Mouse (Mus musculus) forebrain, embryonic 10.5 days (tissue): ENCODE results near the gene Dspp. TPM values are rescaled to one million over a fixed set of nuclear protein-coding genes. Genes with fewer than 3 reads are reported as not detected.

ENCODE experiments used
- DNase-seq: peaks from one replicate; pipeline ENCODE4 v3.0.0-alpha.2; 2017; ENCODE audit warnings: low spot score; ENCODE audit errors: extremely low spot score
- H3K27ac ChIP-seq: fragments of 300-500 bp; sonication (generic); 2 replicates; pipeline ENCODE4 v1.5.1; 2016; ENCODE audit warnings: mild to moderate bottlenecking
- H3K27me3 ChIP-seq: fragments of 300-500 bp; sonication (generic); 2 replicates; pipeline ENCODE4 v1.6.1; 2016; ENCODE audit warnings: mild to moderate bottlenecking; ENCODE audit not compliant: poor library complexity, severe bottlenecking
- H3K36me3 ChIP-seq: fragments of 300-500 bp; sonication (generic); replicated peaks from 2 replicates; pipeline ENCODE4 v1.6.1; 2016; ENCODE audit warnings: mild to moderate bottlenecking, moderate library complexity
- H3K4me1 ChIP-seq: fragments of 300-500 bp; sonication (generic); 2 replicates; pipeline ENCODE4 v1.6.1; 2016
- H3K4me3 ChIP-seq: fragments of 300-500 bp; sonication (generic); 2 replicates; pipeline ENCODE4 v1.5.1; 2016; ENCODE audit warnings: mild to moderate bottlenecking, moderate library complexity
- H3K9me3 ChIP-seq: fragments of 300-500 bp; sonication (generic); 2 replicates; pipeline ENCODE4 v1.6.1; 2016; ENCODE audit warnings: mild to moderate bottlenecking, moderate library complexity
- WGBS: fragments of 180-500 bp; shearing (Covaris S2); methylation state at CpG from one replicate; pipeline ENCODE4 v1.1.7; 2016; 5-methylcytosine and 5-hydroxymethylcytosine counted together
- polyA plus RNA-seq: library from polyadenylated mRNA; unstranded; fragments of >200 nt; fragmentation: Nextera tagmentation; extraction: Ambion mirVana; gene quantifications from 2 replicates; pipeline ENCODE4 v1.2.1, GENCODE M21; 2016

Dspp gene
- polyA plus RNA-seq, 1 experiment from 2014 or later = not detected

DNA sequence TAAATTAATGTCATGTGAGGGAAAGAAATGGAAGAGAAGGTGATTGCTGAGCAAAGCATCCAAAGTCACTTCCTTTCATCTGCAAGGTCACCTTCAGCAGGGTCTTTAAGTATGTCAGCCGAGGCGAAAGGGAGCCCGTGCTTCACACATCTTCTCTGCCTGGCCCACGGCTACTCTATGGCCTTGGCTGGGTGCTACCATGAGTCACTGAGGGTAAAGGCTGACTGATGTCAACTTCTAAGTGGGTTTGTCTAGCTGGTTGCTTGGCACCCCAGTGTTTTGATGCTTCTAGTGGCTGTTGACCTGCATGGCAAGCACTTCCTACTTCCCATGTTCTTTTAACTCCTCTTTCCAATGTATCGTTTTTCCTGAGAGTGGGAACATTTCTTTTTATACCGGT is 20.3 kb upstream of the Dspp start:
- H3K4me3 ChIP-seq = no peak overlapping the region
- H3K36me3 ChIP-seq = no peaks in the 10 kb centered on the region
- H3K27me3 ChIP-seq = no peaks in the 10 kb centered on the region
- H3K4me1 ChIP-seq = no peaks in the 10 kb centered on the region
- no peaks in the 10 kb centered on the region for H3K9me3 ChIP-seq
- H3K27ac ChIP-seq = no peak overlapping the region
- no peak for DNase-seq
- WGBS = 97% methylated on average over 6 of the region's 6 CpGs

DNA sequence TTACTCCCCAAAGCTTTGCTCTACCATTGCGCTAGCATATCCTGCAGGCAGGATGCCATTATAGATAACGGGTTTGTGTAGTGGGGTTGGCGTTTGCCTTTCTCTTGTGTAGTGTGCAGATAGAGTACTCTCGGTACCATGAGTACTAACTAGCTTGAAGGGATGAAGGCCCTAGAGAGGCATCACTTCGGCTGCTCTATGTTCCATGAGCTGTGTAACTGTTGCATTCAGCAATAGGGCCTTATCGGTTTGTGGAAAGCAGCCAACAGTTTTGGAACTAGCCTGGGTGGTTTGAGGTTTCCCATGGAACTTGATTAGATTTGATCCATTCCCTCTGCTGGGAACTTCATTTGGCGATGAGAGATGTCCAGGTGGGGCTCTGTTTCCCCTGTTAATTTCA is 12.8 kb upstream of the Dspp start:
- 95% methylated on average over 7 of the region's 7 CpGs for WGBS
- Histone ChIP-seq H3K27ac (no peak overlapping the region), H3K9me3 (no peaks in the 10 kb centered on the region), H3K4me3 (no peak overlapping the region), H3K27me3 (no peaks in the 10 kb centered on the region), H3K36me3 (no peaks in the 10 kb centered on the region), H3K4me1 (no peaks in the 10 kb centered on the region)
- DNase-seq = no peak

DNA sequence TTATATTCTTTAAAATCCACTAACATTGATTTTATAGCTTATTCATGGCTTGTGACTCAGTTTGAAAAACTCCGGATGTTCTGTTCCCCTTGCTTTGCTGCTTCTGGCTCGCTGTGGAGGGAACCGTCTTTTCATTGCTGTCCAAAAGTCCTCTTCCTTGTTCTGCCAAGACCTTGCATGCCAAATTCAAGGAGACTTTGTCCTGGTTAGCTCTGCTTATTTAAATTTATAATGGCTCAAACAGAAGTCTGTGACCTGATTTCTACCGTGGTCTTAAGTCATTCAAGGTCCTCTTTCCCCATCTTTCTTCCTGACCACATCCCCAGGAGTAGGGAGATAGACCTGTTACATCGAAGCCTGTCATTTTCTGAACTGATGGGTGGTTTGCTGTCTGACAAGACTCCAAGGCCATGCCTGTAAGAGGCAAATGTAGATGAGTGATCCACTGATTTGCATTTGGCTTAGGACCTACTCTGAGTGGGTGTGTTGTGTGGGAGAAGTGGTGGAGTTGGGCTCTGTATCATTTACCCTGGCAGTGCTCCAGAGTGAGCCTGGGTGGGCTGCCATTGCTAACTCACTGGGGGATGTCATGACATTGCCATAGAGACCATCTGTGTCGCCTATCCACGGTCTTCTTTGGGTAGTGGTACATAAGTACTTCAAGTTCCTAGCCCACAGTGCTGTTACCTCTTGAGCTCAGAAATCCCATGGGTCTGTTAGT is 12.0 kb upstream of the Dspp start:
- no peaks in the 10 kb centered on the region for H3K27me3 ChIP-seq
- no peaks in the 10 kb centered on the region for H3K9me3 ChIP-seq
- no peaks in the 10 kb centered on the region for H3K36me3 ChIP-seq
- no peak overlapping the region for H3K27ac ChIP-seq
- H3K4me1 ChIP-seq = no peaks in the 10 kb centered on the region
- 92% methylated on average over 7 of the region's 7 CpGs for WGBS
- H3K4me3 ChIP-seq = no peak overlapping the region
- DNase-seq = no peak

DNA sequence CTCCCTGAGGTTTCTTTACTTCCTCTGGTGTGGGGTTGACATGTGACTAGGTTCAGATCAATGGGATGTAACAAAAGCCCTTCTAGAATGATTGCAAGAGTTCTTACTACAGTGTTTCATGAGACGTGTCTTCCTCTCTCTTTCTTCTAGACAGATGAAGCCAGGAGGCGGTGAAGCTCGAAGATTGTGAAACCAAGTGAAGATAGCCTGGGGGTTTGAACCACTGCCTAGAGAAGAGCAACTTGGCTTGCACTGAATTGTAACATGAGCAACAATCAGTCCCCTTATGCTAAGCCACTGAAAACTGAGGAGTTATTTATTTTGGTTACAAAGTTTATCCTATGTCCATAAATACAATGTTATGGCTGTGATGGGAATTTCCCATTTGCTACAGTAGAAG is 9.9 kb upstream of the Dspp start:
- WGBS = 84% methylated on average over 3 of the region's 3 CpGs
- Histone ChIP-seq H3K9me3 (no peaks in the 10 kb centered on the region), H3K36me3 (no peaks in the 10 kb centered on the region), H3K4me1 (no peaks in the 10 kb centered on the region), H3K27ac (no peak overlapping the region), H3K27me3 (no peaks in the 10 kb centered on the region), H3K4me3 (no peak overlapping the region)
- no peak for DNase-seq

DNA sequence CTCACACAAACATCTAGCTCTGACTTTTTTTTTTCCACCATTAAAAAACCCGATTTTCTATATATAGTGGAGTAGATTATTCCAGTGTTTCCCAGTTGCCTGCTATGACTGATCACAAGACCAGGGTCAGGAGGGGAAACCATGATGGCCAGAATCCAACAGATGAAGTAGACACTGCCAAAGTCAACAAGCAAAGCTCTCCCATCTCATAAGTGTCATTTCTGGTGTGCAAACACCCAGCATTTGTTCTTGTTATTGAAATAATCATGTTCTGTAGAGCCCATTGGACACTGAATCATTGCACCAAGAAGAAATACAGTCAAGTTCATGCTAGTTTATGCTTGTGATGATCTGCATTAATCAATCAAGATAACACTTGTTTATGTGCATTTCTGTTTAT is 9.1 kb upstream of the Dspp start:
- Histone ChIP-seq H3K36me3 (no peaks in the 10 kb centered on the region), H3K9me3 (no peaks in the 10 kb centered on the region), H3K4me3 (no peak overlapping the region), H3K4me1 (no peaks in the 10 kb centered on the region), H3K27ac (no peak overlapping the region), H3K27me3 (no peaks in the 10 kb centered on the region)
- DNase-seq = no peak
- WGBS = 84% methylated on average over 1 of the region's 1 CpGs

DNA sequence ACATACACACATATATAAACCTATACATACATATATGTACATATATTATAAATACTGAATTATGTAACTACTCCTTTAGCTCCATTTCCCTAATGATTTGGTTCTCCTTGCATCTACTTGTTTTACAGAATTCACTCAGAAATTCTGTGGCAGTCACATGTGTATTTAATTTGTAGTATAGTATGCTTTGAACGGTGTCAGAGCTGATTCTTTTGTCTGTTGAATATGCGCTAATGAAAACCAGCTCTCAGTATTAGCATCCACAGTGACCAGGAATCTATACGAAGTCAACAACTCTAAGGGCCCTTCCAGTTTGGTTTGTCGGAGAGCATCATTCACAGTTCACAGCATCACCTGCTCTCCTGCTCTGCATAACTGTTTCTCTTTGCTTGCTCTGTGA is 7.0 kb upstream of the Dspp start:
- no peaks in the 10 kb centered on the region for H3K9me3 ChIP-seq
- 79% methylated on average over 4 of the region's 4 CpGs for WGBS
- H3K4me3 ChIP-seq = no peak overlapping the region
- no peak overlapping the region for H3K27ac ChIP-seq
- no peaks in the 10 kb centered on the region for H3K4me1 ChIP-seq
- no peaks in the 10 kb centered on the region for H3K27me3 ChIP-seq
- DNase-seq = no peak
- no peaks in the 10 kb centered on the region for H3K36me3 ChIP-seq

DNA sequence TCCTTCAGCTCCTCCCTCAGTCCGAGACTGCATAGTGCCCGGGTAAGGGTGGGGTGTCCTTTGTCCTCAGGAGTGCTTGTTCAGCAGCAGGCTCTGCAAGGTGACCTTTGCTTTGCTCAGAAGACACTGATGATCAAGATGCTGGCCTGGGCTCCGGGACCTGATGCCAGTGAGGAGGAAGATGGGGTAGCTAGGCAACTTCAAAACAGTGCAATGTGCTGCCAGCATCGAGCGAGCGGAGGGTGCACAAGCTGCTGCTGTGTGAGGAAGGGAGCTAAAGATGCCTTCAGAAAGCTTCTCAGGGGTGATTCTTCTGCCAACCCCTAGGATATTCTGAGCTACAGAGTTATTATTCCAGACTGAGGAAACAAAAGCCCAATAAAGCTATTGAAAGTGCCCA is 2.6 kb downstream of the Dspp start:
- Histone ChIP-seq H3K4me1 (no peaks in the 10 kb centered on the region), H3K9me3 (peaks cover 7% of the 10 kb centered on the region; the same call in 1 of the 2 replicates), H3K27me3 (no peaks in the 10 kb centered on the region), H3K36me3 (no peaks in the 10 kb centered on the region), H3K4me3 (no peak overlapping the region), H3K27ac (no peak overlapping the region)
- WGBS = 86% methylated on average over 6 of the region's 6 CpGs
- no peak for DNase-seq

DNA sequence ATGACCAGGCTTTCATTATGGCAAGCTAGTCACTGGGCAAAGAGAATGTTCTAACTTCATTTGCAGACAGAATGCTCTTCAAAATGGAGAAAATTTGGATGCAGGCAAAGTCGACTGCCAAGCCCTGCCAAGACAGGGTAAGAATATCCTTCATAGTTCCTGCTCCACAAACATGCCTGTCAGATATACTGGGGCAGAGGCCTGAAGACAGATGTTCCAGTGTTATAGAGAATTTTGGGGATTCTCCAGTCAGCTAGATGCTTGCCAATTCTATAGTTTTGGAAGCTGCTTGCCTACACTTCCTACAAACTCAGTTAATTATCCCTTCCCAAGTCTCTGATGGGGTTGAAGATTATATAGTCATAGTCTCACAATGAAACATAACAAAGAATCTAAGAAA is 13.2 kb downstream of the Dspp start:
- no peak overlapping the region for H3K27ac ChIP-seq
- H3K4me3 ChIP-seq = no peak overlapping the region
- H3K4me1 ChIP-seq = no peaks in the 10 kb centered on the region
- no peaks in the 10 kb centered on the region for H3K27me3 ChIP-seq
- no peaks in the 10 kb centered on the region for H3K36me3 ChIP-seq
- DNase-seq = no peak
- H3K9me3 ChIP-seq = peaks cover 19% of the 10 kb centered on the region
- WGBS = 80% methylated on average over 1 of the region's 1 CpGs

DNA sequence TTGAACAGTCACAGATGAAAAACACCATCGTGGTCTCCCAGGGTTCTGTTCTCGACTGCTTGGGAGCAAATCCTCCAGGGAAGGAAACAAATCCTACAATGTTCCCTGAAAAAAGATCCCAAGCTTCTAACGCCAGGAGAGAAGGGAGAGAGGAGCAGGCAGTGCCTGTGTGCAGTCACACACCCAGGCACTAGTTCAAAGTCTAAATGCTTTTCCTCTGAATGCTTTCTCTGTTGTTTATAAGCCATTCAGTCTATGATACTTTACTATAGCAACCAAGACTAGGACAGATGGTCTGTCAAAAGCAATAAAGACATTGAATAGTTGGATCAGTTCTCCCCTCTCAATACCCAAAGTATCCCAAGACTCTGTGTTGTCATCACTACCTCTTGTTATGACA is 16.8 kb downstream of the Dspp start:
- Histone ChIP-seq H3K36me3 (no peaks in the 10 kb centered on the region), H3K4me1 (no peaks in the 10 kb centered on the region), H3K27ac (no peak overlapping the region), H3K9me3 (peaks cover 13% of the 10 kb centered on the region), H3K4me3 (no peak overlapping the region), H3K27me3 (no peaks in the 10 kb centered on the region)
- WGBS = 81% methylated on average over 3 of the region's 3 CpGs
- DNase-seq = no peak

DNA sequence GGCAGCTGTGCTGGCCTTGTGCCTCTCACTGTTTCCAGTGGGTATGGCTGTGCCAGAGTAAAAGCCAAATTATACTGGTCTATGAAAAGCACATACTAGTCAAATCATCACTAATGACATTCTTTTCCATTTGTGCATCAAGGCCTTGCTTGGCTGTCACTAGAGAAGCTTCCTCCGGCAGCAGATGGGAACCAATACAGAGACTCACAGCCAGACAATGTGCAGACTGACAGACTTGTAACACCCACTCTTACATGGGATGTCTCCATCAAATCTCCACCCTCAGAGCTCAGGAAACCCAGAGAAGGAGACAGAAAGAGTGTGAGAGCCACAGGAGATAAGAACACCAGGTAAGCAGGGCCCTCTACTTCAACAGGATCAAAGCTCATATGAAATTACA is 24.6 kb downstream of the Dspp start:
- Histone ChIP-seq H3K4me3 (no peak overlapping the region), H3K36me3 (no peaks in the 10 kb centered on the region), H3K4me1 (no peaks in the 10 kb centered on the region), H3K27ac (no peak overlapping the region), H3K9me3 (peaks cover 7% of the 10 kb centered on the region), H3K27me3 (no peaks in the 10 kb centered on the region)
- 93% methylated on average over 1 of the region's 1 CpGs for WGBS
- DNase-seq = no peak

DNA sequence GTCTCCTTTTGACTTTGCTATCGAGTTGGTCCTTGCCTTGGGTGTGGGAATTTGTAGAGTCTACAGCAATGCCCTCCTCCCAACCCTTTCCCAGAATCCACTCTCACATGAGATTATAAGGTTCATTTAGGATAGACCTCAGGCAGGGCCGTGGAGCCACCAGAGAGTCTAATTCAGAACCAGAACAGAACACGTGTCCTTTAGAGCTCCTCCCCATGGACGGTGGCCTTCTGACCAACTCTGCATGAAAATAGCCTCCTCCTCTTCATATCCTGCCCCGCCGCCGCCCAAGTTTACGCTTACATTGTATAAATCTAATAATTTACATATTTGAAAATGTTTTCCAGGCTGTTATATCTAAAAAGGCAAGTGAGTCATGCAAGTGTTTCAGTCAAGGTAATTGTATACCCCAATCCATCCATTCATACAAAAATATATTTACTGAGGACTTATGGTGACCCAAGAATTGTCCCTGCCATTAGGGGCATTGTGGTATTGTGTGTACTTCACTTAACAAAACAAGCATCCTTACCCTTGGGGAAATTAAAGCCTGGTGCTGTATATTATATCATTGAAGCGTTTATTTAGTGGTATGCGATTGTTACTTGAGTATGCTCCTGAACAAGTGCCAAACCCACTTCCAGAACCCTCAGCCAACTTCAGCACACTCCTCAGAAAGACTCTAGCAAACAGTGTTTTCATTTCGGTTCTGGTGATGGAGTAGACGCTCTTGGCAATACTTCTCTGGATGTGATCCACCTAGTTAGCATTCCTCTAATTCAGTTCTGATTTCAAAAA is 30.8 kb downstream of the Dspp start:
- 94% methylated on average over 12 of the region's 12 CpGs for WGBS
- no peak for DNase-seq
- Histone ChIP-seq H3K9me3 (no peaks in the 10 kb centered on the region), H3K4me3 (no peak overlapping the region), H3K27me3 (no peaks in the 10 kb centered on the region), H3K36me3 (no peaks in the 10 kb centered on the region), H3K4me1 (0 out of 2 replicates have a peak, but pooled peaks cover 4% of the 10 kb centered on the region), H3K27ac (no peak overlapping the region)

DNA sequence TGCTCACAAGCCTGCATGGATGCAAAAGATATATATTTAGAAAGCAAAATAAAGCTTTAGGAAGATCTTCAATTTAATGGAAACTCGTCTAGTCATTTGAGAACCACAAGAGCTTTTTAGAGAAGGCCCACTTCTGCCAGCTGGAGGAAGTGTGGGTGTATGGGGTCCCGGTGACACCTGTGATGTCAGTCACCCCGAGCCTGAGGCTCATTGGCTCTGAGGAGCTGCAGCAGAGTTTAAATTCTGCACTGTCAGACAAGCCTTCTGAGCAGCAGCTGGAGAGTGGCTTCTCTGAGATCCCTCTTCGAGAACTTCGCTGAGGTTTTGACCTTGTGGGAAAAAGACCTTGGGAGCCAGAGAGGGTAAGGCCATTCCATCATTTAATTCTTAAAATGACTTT is 31.8 kb downstream of the Dspp start, which contains the start of gene Dmp1:
Dmp1 (plus strand) TSS at position 263 of the 400 bp plus-strand sequence.
- 84% methylated on average over 5 of the region's 5 CpGs for WGBS
- no peak within 1 kb of the TSS for H3K4me3 ChIP-seq
- H3K36me3 ChIP-seq = no peaks in the 10 kb centered on the region
- H3K4me1 ChIP-seq = 0 out of 2 replicates have a peak, but pooled peaks cover 4% of the 10 kb centered on the region
- no peak within 1 kb of the TSS for H3K27ac ChIP-seq
- no peaks in the 10 kb centered on the region for H3K27me3 ChIP-seq
- H3K9me3 ChIP-seq = no peaks in the 10 kb centered on the region
- DNase-seq = no peak

DNA sequence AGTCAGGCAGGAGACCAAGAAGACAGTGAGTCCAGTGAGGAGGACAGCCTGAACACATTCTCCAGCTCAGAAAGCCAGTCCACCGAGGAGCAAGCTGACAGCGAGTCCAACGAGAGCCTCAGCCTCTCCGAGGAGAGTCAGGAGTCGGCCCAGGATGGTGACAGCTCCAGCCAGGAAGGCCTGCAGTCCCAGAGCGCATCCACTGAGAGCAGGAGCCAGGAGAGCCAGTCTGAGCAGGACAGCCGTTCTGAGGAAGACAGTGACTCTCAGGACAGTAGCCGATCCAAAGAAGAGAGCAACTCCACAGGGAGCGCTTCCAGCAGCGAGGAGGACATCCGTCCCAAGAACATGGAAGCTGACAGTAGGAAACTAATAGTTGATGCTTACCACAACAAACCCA is 42.0 kb downstream of the Dspp start:
- 83% methylated on average over 11 of the region's 11 CpGs for WGBS
- H3K36me3 ChIP-seq = no peaks in the 10 kb centered on the region
- H3K9me3 ChIP-seq = no peaks in the 10 kb centered on the region
- DNase-seq = no peak
- no peaks in the 10 kb centered on the region for H3K4me1 ChIP-seq
- H3K27me3 ChIP-seq = no peaks in the 10 kb centered on the region
- H3K27ac ChIP-seq = no peak overlapping the region
- no peak overlapping the region for H3K4me3 ChIP-seq
